Mouse (Mus musculus) heart, postnatal 4 days (tissue): Measurements from ENCODE around the gene Rnf227. TPM values are rescaled to one million over a fixed set of nuclear protein-coding genes. Genes with fewer than 3 reads are reported as not detected.

Source experiments
- DNase-seq: peaks from one replicate; pipeline ENCODE4 v3.0.0; 2021
- total RNA-seq, 2 experiments: library from RNA; stranded (reverse); gene quantifications; 2 replicates each; pipeline ENCODE4 v1.2.3; 2021

Rnf227 gene
- total RNA-seq, 2 experiments from 2014 or later = 2.4 to 3.1 TPM

DNA sequence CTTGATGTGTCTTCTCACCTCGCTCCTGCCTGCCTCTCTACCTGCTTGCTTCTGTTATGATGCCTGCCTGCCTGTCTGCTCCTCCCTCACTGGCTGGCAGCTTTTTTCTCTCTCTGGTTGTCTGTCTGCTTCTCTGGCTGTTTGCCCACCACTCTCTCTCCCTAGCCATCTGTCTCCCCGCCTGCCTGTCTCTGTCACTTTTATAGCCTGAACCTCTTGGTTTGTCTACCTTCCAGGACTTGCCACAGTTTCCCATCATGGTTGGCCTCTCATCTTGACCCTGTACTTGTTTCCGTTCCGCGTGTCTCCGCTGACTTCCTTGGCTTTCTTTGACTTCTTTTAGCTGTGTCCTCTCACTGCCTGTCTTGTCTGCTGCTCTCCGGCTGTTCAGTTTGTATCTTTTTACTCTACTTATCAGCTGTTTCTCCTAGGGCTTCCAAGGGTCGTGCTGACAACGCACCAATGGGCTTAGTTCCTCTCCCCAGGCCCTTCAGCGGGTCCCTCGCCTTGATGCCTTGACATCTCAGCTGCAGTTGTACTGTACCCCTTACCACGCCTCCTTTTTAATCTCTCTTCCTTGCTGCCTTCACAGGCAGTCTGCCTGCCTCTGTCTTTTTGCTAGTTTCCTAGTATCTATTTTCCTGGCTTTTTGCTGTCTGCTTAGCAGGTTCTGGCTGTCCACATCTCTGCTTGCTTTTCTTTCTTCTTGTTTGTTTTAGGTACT, 32.0 kb downstream of the Rnf227 start:
- DNase-seq = no peak

DNA sequence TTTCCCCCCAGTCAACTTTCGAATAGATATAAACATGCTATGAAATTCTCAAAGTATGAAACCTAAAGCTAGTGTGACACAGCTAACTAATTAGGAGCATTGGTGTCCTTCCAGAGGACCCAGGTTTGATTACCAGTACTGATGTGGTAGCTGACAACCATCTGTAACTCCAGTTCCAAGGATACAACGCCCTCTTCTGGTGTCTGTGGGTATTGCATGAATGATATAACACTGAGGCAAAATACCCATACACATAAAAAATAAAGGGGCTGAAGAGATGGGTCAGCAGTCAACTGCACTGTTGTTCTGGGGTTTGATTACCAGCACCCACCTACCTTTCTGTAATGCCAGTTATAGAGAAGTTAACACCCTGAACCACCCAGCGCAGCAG, 32.5 kb downstream of the Rnf227 start:
- DNase-seq = peak; percentile 30

DNA sequence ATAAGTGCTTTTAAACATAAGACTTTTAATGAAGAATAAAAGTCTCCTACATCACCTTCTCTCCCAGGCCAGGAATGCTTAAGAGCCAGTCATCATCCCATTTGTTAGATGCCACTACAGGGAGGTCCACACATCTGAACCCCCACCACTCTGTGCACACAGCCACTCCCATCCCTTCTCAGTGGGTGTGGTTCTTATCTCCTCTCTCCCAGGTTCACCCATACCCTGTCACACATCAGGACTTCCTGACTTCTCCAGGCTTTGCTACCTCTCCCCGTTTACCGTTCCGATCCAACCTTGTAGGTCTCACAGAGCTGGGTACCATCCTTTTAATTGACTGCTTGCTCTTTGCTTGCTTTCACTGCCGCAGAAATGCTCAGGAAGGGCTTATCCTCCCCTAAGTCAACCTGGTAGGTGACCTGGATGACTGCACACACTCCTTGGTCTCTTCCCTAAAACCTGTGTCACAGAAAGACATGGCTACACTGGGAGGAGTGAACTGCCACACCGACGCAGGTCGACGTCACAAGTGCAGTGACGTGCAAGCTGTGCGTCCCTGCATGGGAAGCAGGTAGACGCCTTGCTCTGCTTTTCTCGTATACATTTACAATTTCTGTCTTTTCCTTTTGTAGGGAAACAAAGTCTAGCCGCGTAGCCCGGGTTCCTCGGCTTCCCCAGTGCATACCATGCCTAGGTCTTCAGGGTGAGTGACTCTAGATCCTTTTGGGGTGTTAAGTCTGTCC, 33.1 kb downstream of the Rnf227 start:
- no peak for DNase-seq

DNA sequence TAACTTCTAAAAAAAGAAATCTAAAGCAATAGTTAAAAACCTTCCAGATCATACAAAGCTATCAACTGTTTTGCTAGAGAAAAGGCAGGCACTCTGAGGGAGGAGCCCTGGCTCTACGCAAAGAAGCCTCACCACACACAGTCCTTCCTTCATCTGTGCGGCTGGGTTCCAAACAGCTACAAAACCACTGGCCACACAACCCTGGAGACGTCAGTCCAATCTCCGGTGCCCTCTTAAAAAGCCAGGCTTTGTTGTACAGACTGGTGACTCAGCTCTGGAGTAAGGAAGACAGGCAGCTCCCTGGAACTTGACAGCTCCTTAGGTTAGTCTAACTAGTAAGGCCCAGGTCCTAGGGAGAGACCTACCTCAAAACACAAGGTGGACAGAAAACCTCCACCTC, 35.4 kb downstream of the Rnf227 start:
- no peak for DNase-seq

DNA sequence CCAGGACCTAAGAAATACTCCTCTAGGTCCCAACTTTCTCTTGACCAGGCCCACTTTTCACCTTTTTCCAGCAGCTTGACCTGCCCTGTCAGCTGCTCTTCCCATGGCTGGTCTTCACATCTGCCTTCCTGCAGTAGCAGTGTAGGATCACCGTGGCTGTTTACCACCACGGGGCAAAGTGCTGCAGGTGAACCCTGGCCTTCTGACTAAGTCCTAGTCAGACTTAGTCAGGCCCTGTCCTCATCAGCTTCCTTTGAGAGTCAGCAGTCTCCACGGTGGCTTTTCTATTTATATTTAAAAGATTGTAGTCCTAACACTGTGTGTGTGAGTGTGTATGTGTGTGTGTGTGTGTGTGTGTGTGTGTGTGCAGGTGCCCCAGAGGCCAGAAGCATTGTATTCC, 37.5 kb downstream of the Rnf227 start:
- no peak for DNase-seq

DNA sequence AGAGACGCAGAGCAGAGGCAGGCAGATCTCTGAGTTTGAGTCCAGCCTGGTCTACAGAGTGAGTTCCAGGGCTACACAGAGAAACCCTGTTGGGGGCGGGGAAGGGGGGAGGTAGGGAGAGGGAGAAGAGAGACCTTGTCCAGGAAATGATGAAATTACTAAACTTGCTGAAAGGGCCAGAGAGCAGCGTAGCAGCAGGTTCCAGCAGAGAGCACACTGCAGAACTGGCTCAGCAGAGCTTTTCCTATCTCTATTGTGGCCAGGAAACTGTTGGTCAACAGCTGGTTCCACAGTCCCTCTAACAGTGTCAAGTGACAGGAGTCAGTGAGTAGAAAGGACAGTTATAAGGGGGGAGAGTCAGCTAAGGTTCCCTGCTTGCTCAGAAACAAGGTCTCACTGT, 39.3 kb downstream of the Rnf227 start:
- no peak for DNase-seq

DNA sequence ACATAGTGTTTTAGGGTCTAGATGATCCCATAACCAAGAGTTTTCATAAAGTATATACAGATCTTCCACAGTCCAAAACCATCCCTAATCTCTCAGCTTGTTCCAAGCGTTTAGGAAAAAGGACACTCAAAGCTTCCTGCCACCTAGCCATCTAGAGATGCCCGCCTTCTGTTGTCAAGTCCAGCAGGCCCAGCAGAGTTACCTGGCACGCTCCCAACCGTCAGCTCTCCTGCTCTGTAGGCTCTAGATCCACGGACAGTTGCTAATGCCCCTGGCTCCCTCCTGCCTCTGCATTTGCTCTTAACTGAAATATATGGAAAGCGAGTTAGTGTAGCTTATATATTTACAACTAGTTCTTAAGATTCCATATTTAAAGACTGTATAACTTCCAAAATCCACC, 41.1 kb downstream of the Rnf227 start:
- DNase-seq = no peak

DNA sequence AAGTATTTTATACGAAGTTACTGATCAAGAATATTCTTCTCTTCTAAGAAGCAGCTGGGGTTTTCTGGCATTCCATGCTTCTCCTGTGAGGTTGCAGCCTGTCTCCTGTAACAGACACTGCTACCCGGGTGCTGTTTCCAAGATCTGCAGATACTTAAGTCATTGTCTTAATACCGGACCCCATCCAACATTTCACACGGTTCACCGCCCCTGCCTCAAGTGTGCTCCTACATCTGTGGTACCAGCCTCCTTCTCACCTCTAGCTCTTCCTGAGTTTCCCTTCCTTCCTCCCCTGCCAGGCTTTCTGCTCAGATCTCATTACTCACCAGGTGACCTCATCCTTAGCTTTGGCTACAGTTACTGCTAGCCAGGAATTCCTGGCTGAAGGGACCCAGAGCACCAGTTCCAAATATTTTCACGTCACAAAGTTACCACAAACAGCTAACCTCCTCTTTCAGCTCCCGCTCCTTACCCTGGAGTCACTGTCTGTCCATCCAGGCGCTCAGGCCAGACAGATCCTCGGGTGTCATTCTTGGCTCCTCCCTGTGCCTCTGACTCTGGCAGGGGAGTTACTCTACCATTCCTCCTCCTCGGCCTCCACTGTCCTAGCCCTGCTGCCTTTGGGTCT, 42.3 kb downstream of the Rnf227 start:
- no peak for DNase-seq

DNA sequence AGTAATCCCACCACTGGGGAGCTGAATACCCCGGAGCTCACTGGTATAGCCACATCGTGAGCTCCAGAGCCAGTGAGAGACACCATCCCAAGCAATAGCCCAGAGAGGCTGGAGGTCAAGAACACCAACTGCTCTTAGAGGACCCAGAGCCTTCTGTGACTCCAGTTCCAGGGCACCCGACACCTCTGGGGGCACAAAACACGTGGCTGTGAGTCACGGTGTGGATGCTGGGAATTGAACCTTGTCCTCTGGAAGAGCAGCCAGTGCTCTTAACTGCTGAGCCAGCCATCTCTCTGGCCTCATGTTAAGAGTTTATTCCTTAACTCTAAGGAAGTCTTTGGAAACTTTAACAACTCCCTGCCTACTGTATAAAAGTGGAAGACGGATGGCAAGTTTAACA, 44.7 kb downstream of the Rnf227 start:
- DNase-seq = no peak

DNA sequence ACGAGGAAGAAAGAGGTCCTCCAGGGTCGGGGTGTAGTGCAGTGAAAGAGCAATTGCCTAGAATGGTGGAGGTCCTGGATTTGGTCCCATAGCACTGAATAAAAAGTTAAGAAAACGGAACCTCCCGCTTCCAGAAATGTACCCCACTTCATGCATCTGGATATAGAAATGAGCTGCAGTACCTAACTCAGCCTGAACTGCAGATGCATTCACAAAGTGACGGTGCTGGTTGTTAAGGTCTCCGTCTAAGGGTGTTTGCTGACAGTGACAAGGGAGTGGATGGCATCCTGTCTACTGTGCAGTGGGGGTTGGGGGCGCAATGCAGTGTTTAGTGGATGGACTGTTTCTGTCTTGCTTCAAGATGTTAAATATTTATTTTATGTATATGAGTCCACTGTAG, 46.5 kb downstream of the Rnf227 start:
- no peak for DNase-seq

DNA sequence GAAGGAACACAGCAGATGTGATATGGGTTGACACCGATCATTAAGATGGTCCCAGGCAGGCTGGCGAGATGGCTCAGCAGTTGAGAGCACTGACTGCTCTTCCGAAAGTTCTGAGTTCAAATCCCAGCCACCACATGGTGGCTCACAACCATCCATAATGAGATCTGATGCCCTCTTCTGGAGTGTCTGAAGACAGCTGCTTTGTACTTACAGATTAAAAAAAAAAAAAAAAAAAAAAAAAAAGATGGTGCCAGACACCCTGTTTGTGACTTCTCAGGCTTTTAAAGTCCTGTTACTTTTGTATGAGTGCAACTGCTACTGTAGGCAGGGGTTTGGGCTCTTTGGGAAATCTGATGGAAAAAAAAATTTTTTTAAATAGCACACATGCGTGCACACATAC, 48.4 kb downstream of the Rnf227 start:
- DNase-seq = no peak

DNA sequence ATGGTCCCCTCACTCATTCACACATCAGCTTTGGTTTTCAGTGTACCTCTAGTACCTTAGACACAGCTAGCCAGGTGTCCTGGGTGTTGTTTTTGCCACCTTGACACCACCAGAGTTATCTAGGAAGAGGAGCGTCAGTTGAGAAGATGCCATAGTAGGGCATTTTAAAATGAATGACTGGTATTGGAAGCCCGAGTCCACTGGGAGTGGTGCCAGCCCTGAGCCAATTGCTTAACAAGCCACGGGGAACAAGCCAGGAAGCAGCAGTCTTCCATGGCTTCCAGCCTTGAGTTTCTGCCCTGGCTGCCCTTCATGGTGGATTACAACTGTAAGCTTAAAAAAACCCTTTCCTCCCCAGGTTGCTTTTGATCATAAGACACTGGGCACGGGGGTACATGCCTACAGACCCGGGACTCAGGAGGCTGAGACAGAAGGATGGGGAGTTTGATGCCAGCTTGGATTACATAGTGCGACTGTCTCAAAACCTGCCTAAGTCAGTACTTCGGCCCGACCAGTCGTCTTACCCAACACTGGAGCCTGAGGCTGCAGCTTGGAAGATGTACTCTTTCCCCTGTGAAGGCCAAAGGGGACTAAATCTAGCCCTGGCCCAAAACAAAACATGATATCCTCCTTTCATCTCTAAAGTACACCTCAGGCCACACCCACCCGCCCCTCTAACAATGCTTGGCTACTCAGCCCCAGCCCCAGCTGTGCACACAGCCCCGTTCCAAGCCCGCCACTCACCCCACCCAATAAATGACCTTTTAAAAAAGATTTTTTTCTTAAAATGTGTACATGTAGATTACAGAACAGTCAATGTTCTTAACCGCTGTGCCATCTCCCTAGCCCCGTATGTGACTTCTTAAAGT, 49.5 kb downstream of the Rnf227 start:
- DNase-seq = peak; percentile 45

DNA sequence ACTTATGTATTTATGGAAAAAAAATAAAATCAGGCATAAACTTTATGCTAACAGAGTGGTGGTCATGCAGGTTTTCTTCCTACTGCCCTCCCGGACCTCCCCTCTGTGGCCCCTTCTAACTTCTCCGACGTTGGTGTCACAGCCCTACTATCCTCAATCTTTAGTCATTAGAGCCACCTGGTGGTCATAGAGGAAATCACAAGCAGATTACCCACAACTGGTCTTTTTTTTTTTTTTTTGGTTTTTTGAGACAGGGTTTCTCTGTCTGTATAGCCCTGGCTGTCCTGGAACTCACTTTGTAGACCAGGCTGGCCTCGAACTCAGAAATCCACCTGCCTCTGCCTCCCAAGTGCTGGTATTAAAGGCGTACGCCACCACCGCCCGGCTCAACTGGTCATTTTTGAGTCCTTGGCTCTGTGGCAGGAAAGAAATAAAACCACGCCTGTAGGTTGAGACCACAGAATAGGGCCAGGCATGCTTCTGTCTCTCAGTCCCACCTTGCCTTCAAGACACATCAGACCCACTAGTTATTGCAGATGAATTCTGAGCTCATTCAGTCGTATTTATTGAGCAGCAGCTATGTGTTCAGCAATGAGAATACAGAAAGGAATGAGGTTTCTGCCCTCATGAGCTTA, 50.3 kb downstream of the Rnf227 start:
- DNase-seq = peak; percentile 81

Other genes with a start within 250 kb of the Rnf227 start
- gene Per1, start 245.2 kb upstream of the Rnf227 start, total RNA-seq = 10 to 100 TPM; 42.6 to 55.6 TPM
- gene Hes7, start 220.1 kb upstream of the Rnf227 start, total RNA-seq = under 1 TPM; 0.23 to 0.29 TPM
- gene 9130213A22Rik, start 217.9 kb upstream of the Rnf227 start, total RNA-seq = under 1 TPM; 0.29 to 0.65 TPM
- under 1 TPM in 1 of 2 experiments, not detected in 1; 0.45 TPM for gene Aloxe3, start 214.6 kb upstream of the Rnf227 start, total RNA-seq
- gene Alox12b, start 183.5 kb upstream of the Rnf227 start, total RNA-seq = not detected
- gene Alox8, start 142.6 kb upstream of the Rnf227 start, total RNA-seq = 1 to 10 TPM; 3.8 to 5.0 TPM
- gene Gucy2e, start 103.4 kb upstream of the Rnf227 start, total RNA-seq = under 1 TPM; 0.09 to 0.12 TPM
- 10 to 100 TPM; 14.8 to 17.9 TPM for gene Cntrob, start 16.7 kb upstream of the Rnf227 start, total RNA-seq
- 10 to 100 TPM; 81.6 to 86.4 TPM for gene Trappc1, start 16.5 kb upstream of the Rnf227 start, total RNA-seq
- 1 to 10 TPM; 1.5 to 2.1 TPM for gene Kcnab3, start 14.2 kb upstream of the Rnf227 start, total RNA-seq
- 10 to 100 TPM; 75.3 to 76.7 TPM for gene Chd3, start 28.9 kb downstream of the Rnf227 start, total RNA-seq
- 100 to 1,000 TPM in 1 of 2 experiments, 10 to 100 TPM in 1; 92.3 to 101 TPM for gene Naa38, start 55.0 kb downstream of the Rnf227 start, total RNA-seq
- gene Cyb5d1, start 55.2 kb downstream of the Rnf227 start, total RNA-seq = 10 to 100 TPM; 21.3 to 22.1 TPM
- gene Tmem88, start 57.8 kb downstream of the Rnf227 start, total RNA-seq = 10 to 100 TPM; 37.1 to 38.3 TPM
- 10 to 100 TPM; 48.3 to 49.7 TPM for gene Kdm6b, start 73.2 kb downstream of the Rnf227 start, total RNA-seq
- under 1 TPM; 0.20 to 0.50 TPM for gene Dnah2, start 208.6 kb downstream of the Rnf227 start, total RNA-seq
- gene Efnb3, start 219.7 kb downstream of the Rnf227 start, total RNA-seq = 100 to 1,000 TPM in 1 of 2 experiments, 10 to 100 TPM in 1; 98.5 to 117 TPM
- 1 to 10 TPM; 5.8 to 7.0 TPM for gene Wrap53, start 239.8 kb downstream of the Rnf227 start, total RNA-seq
- 10 to 100 TPM; 41.6 to 46.1 TPM for gene Trp53, start 239.9 kb downstream of the Rnf227 start, total RNA-seq